In genomic region chr10:4325562-4325961, GRCm38 (mm10) we compare ENCODE assay signal across 13 mouse cellular contexts. TPM values are rescaled to one million over a fixed set of nuclear protein-coding genes. Genes with fewer than 3 reads are reported as not detected.
DNase-seq lines count a peak whose midpoint lies in the region; ATAC-seq lines count a peak whose summit lies in the region.
"Had no signal": no experiment of that assay in that cellular context is flagged by ENCODE, and none has a peak within 500 bp of the region (broad histone marks: within the 10 kb centered on the region; RNA-seq: fewer than 3 reads in every experiment).

No protein-coding gene starts in this region.

- H3K27ac ChIP-seq in heart, embryonic 12.5 days (ENCODE audit: poor library complexity, severe bottlenecking) = peak overlapping the region; percentile 76
- H3K27ac ChIP-seq in liver, embryonic 11.5 days (ENCODE audit: low read depth, low read length) = no peak overlapping the region
- no peak overlapping the region for H3K27ac ChIP-seq in embryonic facial prominence, embryonic 14.5 days (replicated peaks; ENCODE audit: low read depth, low read length)
- no peak overlapping the region for H3K27ac ChIP-seq in forebrain, embryonic 10.5 days
- H3K27ac ChIP-seq: forebrain, embryonic 15.5 days had no signal

- no peaks in the 10 kb centered on the region for H3K36me3 ChIP-seq in heart, embryonic 12.5 days
- H3K36me3 ChIP-seq in liver, embryonic 11.5 days (ENCODE audit: control insufficient read depth, insufficient read depth, low read length) = no peaks in the 10 kb centered on the region
- H3K36me3 ChIP-seq in embryonic facial prominence, embryonic 14.5 days (ENCODE audit: control insufficient read depth, insufficient read depth, low read length) = no peaks in the 10 kb centered on the region
- H3K36me3 ChIP-seq in forebrain, embryonic 10.5 days (replicated peaks) = no peaks in the 10 kb centered on the region
- H3K36me3 ChIP-seq: forebrain, embryonic 15.5 days had no signal

- ATAC-seq in heart, embryonic 12.5 days (ENCODE audit: insufficient number of reproducible peaks, low FRiP score) = peak; percentile 13; the same call in 1 of the 2 replicates
- ATAC-seq in liver, embryonic 11.5 days (replicated peaks; ENCODE audit: low FRiP score) = no peak
- peak; percentile 48; the same call in 1 of the 2 replicates for ATAC-seq in embryonic facial prominence, embryonic 14.5 days (ENCODE audit: low read depth)
- ATAC-seq: forebrain, embryonic 15.5 days had no signal

- no peak overlapping the region for H3K9ac ChIP-seq in heart, embryonic 12.5 days
- no peak overlapping the region for H3K9ac ChIP-seq in liver, embryonic 11.5 days (ENCODE audit: low read depth, low read length)
- no peak overlapping the region for H3K9ac ChIP-seq in embryonic facial prominence, embryonic 14.5 days (ENCODE audit: low read depth, low read length)
- H3K9ac ChIP-seq: forebrain, embryonic 15.5 days had no signal

- no peak for DNase-seq in heart, postnatal 10 days
- peak; percentile 16 for DNase-seq in liver
- no peak for DNase-seq in liver, embryonic 11.5 days (ENCODE audit: low spot score)
- peak; percentile 92 for DNase-seq in embryonic facial prominence, embryonic 14.5 days (ENCODE audit: low spot score)
- peak; percentile 48 for DNase-seq in mesoderm, embryonic 11.5 days (ENCODE audit: low read depth, low spot score)
- no peak for DNase-seq in cerebellum, adult 18-20 months
- no peak for DNase-seq in forebrain, embryonic 10.5 days (ENCODE audit: extremely low spot score, low spot score)
- DNase-seq: embryo, embryonic 11 days; left cerebral cortex, postnatal 4 days had no signal

- H3K9me3 ChIP-seq in heart, embryonic 12.5 days (replicated peaks) = peaks cover 8% of the 10 kb centered on the region
- H3K9me3 ChIP-seq in liver, embryonic 11.5 days (ENCODE audit: control insufficient read depth, low read length) = no peaks in the 10 kb centered on the region; the same call in 1 of the 2 replicates
- no peaks in the 10 kb centered on the region for H3K9me3 ChIP-seq in embryonic facial prominence, embryonic 14.5 days (ENCODE audit: control insufficient read depth, low read length)
- H3K9me3 ChIP-seq in forebrain, embryonic 10.5 days = peaks cover 5% of the 10 kb centered on the region; the same call in 1 of the 2 replicates
- H3K9me3 ChIP-seq: forebrain, embryonic 15.5 days had no signal

- peaks cover 19% of the 10 kb centered on the region for H3K4me1 ChIP-seq in heart, embryonic 12.5 days (replicated peaks)
- H3K4me1 ChIP-seq in liver, embryonic 11.5 days (replicated peaks; ENCODE audit: control insufficient read depth, insufficient read depth, low read length) = no peaks in the 10 kb centered on the region
- no peaks in the 10 kb centered on the region; the same call in 1 of the 2 replicates for H3K4me1 ChIP-seq in embryonic facial prominence, embryonic 14.5 days (ENCODE audit: control insufficient read depth, insufficient read depth, low read length)
- H3K4me1 ChIP-seq in forebrain, embryonic 10.5 days = 0 out of 2 replicates have a peak, but pooled peaks cover 5% of the 10 kb centered on the region
- H3K4me1 ChIP-seq: forebrain, embryonic 15.5 days had no signal

- H3K4me3 ChIP-seq in heart, embryonic 12.5 days = no peak overlapping the region
- no peak overlapping the region for H3K4me3 ChIP-seq in liver, embryonic 11.5 days (ENCODE audit: low read depth, low read length)
- H3K4me3 ChIP-seq in embryonic facial prominence, embryonic 14.5 days (ENCODE audit: low read depth, low read length) = no peak overlapping the region
- no peak overlapping the region for H3K4me3 ChIP-seq in forebrain, embryonic 10.5 days
- H3K4me3 ChIP-seq: forebrain, embryonic 15.5 days; megakaryocyte, embryonic 14.5 days had no signal

- peak overlapping the region; percentile 30; the same call in 1 of the 2 replicates for H3K4me2 ChIP-seq in heart, embryonic 12.5 days
- no peak overlapping the region for H3K4me2 ChIP-seq in liver, embryonic 11.5 days
- H3K4me2 ChIP-seq in embryonic facial prominence, embryonic 14.5 days (ENCODE audit: low read depth, low read length) = no peak overlapping the region
- H3K4me2 ChIP-seq: forebrain, embryonic 15.5 days had no signal

- H3K27me3 ChIP-seq in heart, embryonic 12.5 days (replicated peaks) = no peaks in the 10 kb centered on the region
- H3K27me3 ChIP-seq in liver, embryonic 11.5 days (replicated peaks; ENCODE audit: control insufficient read depth, insufficient read depth, low read length) = no peaks in the 10 kb centered on the region
- no peaks in the 10 kb centered on the region for H3K27me3 ChIP-seq in embryonic facial prominence, embryonic 14.5 days (replicated peaks; ENCODE audit: control insufficient read depth, insufficient read depth, low read length)
- no peaks in the 10 kb centered on the region for H3K27me3 ChIP-seq in forebrain, embryonic 10.5 days (ENCODE audit: poor library complexity, severe bottlenecking)
- H3K27me3 ChIP-seq: CH12.LX; forebrain, embryonic 15.5 days; megakaryocyte, embryonic 14.5 days had no signal

- intact Hi-C loops in heart, postnatal 10 days (cut with DNase I) = no loop called here

- WGBS in heart, embryonic 12.5 days = 15% methylated on average over 5 of the region's 5 CpGs
- WGBS in liver, embryonic 11.5 days = 53% methylated on average over 5 of the region's 5 CpGs
- 19% methylated on average over 5 of the region's 5 CpGs for WGBS in embryonic facial prominence, embryonic 14.5 days
- 86% methylated on average over 5 of the region's 5 CpGs for WGBS in forebrain, embryonic 10.5 days

RNA-seq across cellular contexts. Expression of gene Akap12, which starts 59.4 kb away (rescaled TPM):
- 52.6 and 54.2 TPM in 2 replicates for polyA plus RNA-seq in heart, embryonic 12.5 days (2016; fragmentation: Nextera tagmentation; extraction: Ambion mirVana)
- total RNA-seq in heart, postnatal 10 days (2021) = 10 to 100 TPM; 62.8 to 68.4 TPM
- 12.0 and 12.1 TPM in 2 replicates for polyA plus RNA-seq in liver, embryonic 11.5 days (2014; fragmentation: Nextera tagmentation; extraction: Ambion mirVana)
- polyA plus RNA-seq in embryonic facial prominence, embryonic 14.5 days (2014; fragmentation: Nextera tagmentation; extraction: Ambion mirVana) = 67.9 and 72.8 TPM in 2 replicates
- 27.9 and 29.1 TPM in 2 replicates for polyA plus RNA-seq in forebrain, embryonic 10.5 days (2016; fragmentation: Nextera tagmentation; extraction: Ambion mirVana)

Comparison
In these comparisons a context has a peak if more than half of its experiments do, and no peak if none do; other contexts are left out.
1. DNase-seq: peak in liver (single experiment), embryonic facial prominence, embryonic 14.5 days (single experiment) and mesoderm, embryonic 11.5 days (single experiment); none in heart, postnatal 10 days (0 of 2), liver, embryonic 11.5 days (single experiment), cerebellum, adult 18-20 months (0 of 2) and forebrain, embryonic 10.5 days (single experiment).